Mouse (Mus musculus): ENCODE measurements around the gene Bahd1. TPM values are rescaled to one million over a fixed set of nuclear protein-coding genes. Genes with fewer than 3 reads are reported as not detected.

Gene Bahd1
- total and polyA plus RNA-seq, 3 experiments, result 14.1 to 37.8 (median 32.1) TPM

GRCm38 (mm10) chr2:118910605-118911278, 10.6 kb downstream of the Bahd1 start:
- DNase-seq (ENCODE audit: extremely low read depth), result no peak
- no peak overlapping the region for H3K4me3 ChIP-seq (replicated peaks in 1 of 3; ENCODE audit: low read depth in 2 of 3, low read length in 2 of 3, poor library complexity in 1 of 3)
- no peaks in the 10 kb centered on the region for H3K27me3 ChIP-seq (replicated peaks)
- peaks cover 63 to 96% of the 10 kb centered on the region in 2 experiments for H3K4me1 ChIP-seq (ENCODE audit: control insufficient read depth in 1 of 2, insufficient read depth in 2 of 2)
- TF ChIP-seq HCFC1 (IDR thresholded peaks at IDR 0.05; ENCODE audit: low read depth, low read length), result no peak
- TF ChIP-seq ETS1 (conservative IDR thresholded peaks at IDR 0.05; ENCODE audit: low read depth, low read length), result no peak; the same call in 1 of the 2 replicates
- no peak for TF ChIP-seq IRF4 (IDR thresholded peaks at IDR 0.05; ENCODE audit: low read depth, low read length)
- no peak for TF ChIP-seq ZMIZ1 (IDR thresholded peaks at IDR 0.05; ENCODE audit: low read depth, low read length)
- peak; percentile 66; the same call in 1 of the 2 replicates for TF ChIP-seq MAX (IDR thresholded peaks at IDR 0.05; ENCODE audit: low read length)
- TF ChIP-seq KAT2A (IDR thresholded peaks at IDR 0.05; ENCODE audit: insufficient replicate concordance, low read length), result 0 out of 2 replicates have a peak, but pooled peaks have one; percentile 18
- TF ChIP-seq POLR2AphosphoS2 (IDR thresholded peaks at IDR 0.05; ENCODE audit: low read depth, low read length), result no peak
- TF ChIP-seq JUN (IDR thresholded peaks at IDR 0.05; ENCODE audit: insufficient read depth, low read depth, low read length), result no peak
- no peak for TF ChIP-seq TCF12 (IDR thresholded peaks at IDR 0.05; ENCODE audit: low read depth, low read length)
- no peak for TF ChIP-seq E2F4 (IDR thresholded peaks at IDR 0.05; ENCODE audit: insufficient replicate concordance, low read depth, low read length)
- TF ChIP-seq ZNF384 (IDR thresholded peaks at IDR 0.05; ENCODE audit: low read depth, low read length), result peak; percentile 74
- TF ChIP-seq UBTF (IDR thresholded peaks at IDR 0.05; ENCODE audit: low read depth, low read length), result no peak
- TF ChIP-seq MYC (IDR thresholded peaks at IDR 0.05; ENCODE audit: low read depth, low read length), result peak; percentile 86
- TF ChIP-seq CHD2 (IDR thresholded peaks at IDR 0.05; ENCODE audit: low read length), result no peak
- TF ChIP-seq PAX5 (IDR thresholded peaks at IDR 0.05; ENCODE audit: low read length), result no peak
- TF ChIP-seq TBP (conservative IDR thresholded peaks at IDR 0.05; ENCODE audit: low read depth, low read length), result no peak
- TF ChIP-seq MXI1 (IDR thresholded peaks at IDR 0.05; ENCODE audit: low read depth, low read length), result peak; percentile 54; the same call in 1 of the 2 replicates
- TF ChIP-seq USF2 (conservative IDR thresholded peaks at IDR 0.05; ENCODE audit: low read depth, low read length), result no peak
- TF ChIP-seq EP300 (IDR thresholded peaks at IDR 0.05; ENCODE audit: low read length), result peak; percentile 32; the same call in 1 of the 2 replicates
- no peak for TF ChIP-seq CHD1 (IDR thresholded peaks at IDR 0.05; ENCODE audit: low read depth, low read length)
- TF ChIP-seq BHLHE40 (IDR thresholded peaks at IDR 0.05; ENCODE audit: low read depth, low read length), result peak; percentile 63
- TF ChIP-seq NRF1 (IDR thresholded peaks at IDR 0.05; ENCODE audit: low read depth, low read length), result no peak
- TF ChIP-seq SIN3A (IDR thresholded peaks at IDR 0.05; ENCODE audit: low read length), result peak; percentile 60; the same call in 1 of the 2 replicates
- TF ChIP-seq ZC3H11A (IDR thresholded peaks at IDR 0.05; ENCODE audit: low read depth, low read length), result no peak
- H3K9ac ChIP-seq (ENCODE audit: insufficient read depth, low read depth), result no peak overlapping the region
- H3K27ac ChIP-seq (ENCODE audit: insufficient read depth, low read depth), result peak overlapping the region; percentile 43; the same call in 1 of the 2 replicates
- peak overlapping the region; percentile 48 for H3K4me2 ChIP-seq (ENCODE audit: insufficient read depth, low read depth, poor library complexity, severe bottlenecking)
- H3K9me3 ChIP-seq (replicated peaks; ENCODE audit: low read length), result no peaks in the 10 kb centered on the region
- peaks cover 0 to 31% of the 10 kb centered on the region in 2 experiments for H3K36me3 ChIP-seq (replicated peaks in 1 of 2; ENCODE audit: control insufficient read depth in 1 of 2, insufficient read depth in 1 of 2, low read length in 1 of 2)
- dilution Hi-C loops (cut with MboI; ENCODE audit: extremely low pct_ligation_motif_present, extremely low pct_unique_long_range_greater_than_20kb, low sequenced_read_pairs), result no loop called here
- in situ Hi-C loops (cut with MboI; ENCODE audit: low pct_ligation_motif_present, low pct_unique_long_range_greater_than_20kb, low sequenced_read_pairs), result loop anchor here (5.0 kb wide), 1 partner anchor 67 kb away; no protein-coding TSS in a partner anchor
- peaks cover 95% of the 10 kb centered on the region for H3K79me2 ChIP-seq (replicated peaks; ENCODE audit: control insufficient read depth, extremely low read depth, insufficient read depth, poor library complexity, severe bottlenecking)
